Mouse (Mus musculus) stomach, postnatal 0 days (tissue): ENCODE measurements at regions not wholly inside any gene's neighbourhood (a gene's known extent, or its start where the extent isn't known, plus 50 kb on each side); places are given as distances from the start of the nearest gene placed in this dataset.

ENCODE experiments used
- CTCF ChIP-seq: IDR thresholded peaks from 2 replicates; pipeline ENCODE4 v1.5.1; 2016; ENCODE audit warnings: antibody characterized with exemption, low read depth, mild to moderate bottlenecking, moderate library complexity
- EP300 ChIP-seq: optimal IDR thresholded peaks from 2 replicates; pipeline ENCODE3; 2016; ENCODE audit warnings: antibody characterized with exemption

- TF ChIP-seq CTCF (no peak), EP300 (no peak)
These were observed 1352.6 kb downstream of the Zfp704 start for GRCm38 (mm10) chr3:8257293-8257692.
